Mouse (Mus musculus): ENCODE measurements around the gene Krt75.

The Krt75 gene

GRCm38 (mm10) chr15:101573796-101574345 is at the start of gene Krt75:
Gene Krt75, minus strand, starts transcription at chr15:101573904.
- no peak for DNase-seq (ENCODE audit: low spot score in 2 of 2)

- DNase-seq (ENCODE audit: low spot score in 2 of 2): no peak
Measured at GRCm38 (mm10) chr15:101599123-101599522, 25.4 kb upstream of the Krt75 start.

- DNase-seq (ENCODE audit: low spot score in 2 of 2): no peak
Measured at GRCm38 (mm10) chr15:101588216-101588615, 14.5 kb upstream of the Krt75 start.

GRCm38 (mm10) chr15:101584456-101584855 is 10.8 kb upstream of the Krt75 start:
- DNase-seq (ENCODE audit: low spot score in 2 of 2): no peak

GRCm38 (mm10) chr15:101583211-101583965 is 9.7 kb upstream of the Krt75 start:
- no peak for DNase-seq (ENCODE audit: low spot score in 2 of 2)

- no peak for DNase-seq (ENCODE audit: low spot score in 2 of 2)
Measured at GRCm38 (mm10) chr15:101581701-101582100, 8.0 kb upstream of the Krt75 start.

GRCm38 (mm10) chr15:101575506-101575905 is 1.8 kb upstream of the Krt75 start:
- DNase-seq (ENCODE audit: low spot score in 2 of 2): no peak

GRCm38 (mm10) chr15:101567780-101568179 is 5.9 kb downstream of the Krt75 start:
- DNase-seq (ENCODE audit: low spot score in 2 of 2): no peak

GRCm38 (mm10) chr15:101562850-101563249 is 10.9 kb downstream of the Krt75 start, which contains the start of gene Krt90:
Gene Krt90, minus strand, starts transcription at chr15:101562950.
- no peak for DNase-seq (ENCODE audit: low spot score in 2 of 2)

- no peak for DNase-seq (ENCODE audit: low spot score in 2 of 2)
Measured at GRCm38 (mm10) chr15:101558034-101558646, 15.6 kb downstream of the Krt75 start.

GRCm38 (mm10) chr15:101553169-101553568 is 20.5 kb downstream of the Krt75 start:
- no peak for DNase-seq (ENCODE audit: low spot score in 2 of 2)

GRCm38 (mm10) chr15:101552188-101552587 is 21.5 kb downstream of the Krt75 start:
- DNase-seq (ENCODE audit: low spot score in 2 of 2): no peak

GRCm38 (mm10) chr15:101550567-101550966 is 23.1 kb downstream of the Krt75 start, which contains the start of gene Krt82:
Gene Krt82, minus strand, starts transcription at chr15:101550667.
- DNase-seq (ENCODE audit: low spot score in 2 of 2): no peak

- no peak for DNase-seq (ENCODE audit: low spot score in 2 of 2)
Measured at GRCm38 (mm10) chr15:101544478-101544877, 29.2 kb downstream of the Krt75 start.

GRCm38 (mm10) chr15:101542543-101542942 is 31.2 kb downstream of the Krt75 start:
- DNase-seq (ENCODE audit: low spot score in 2 of 2): no peak

GRCm38 (mm10) chr15:101538580-101538900 is 35.2 kb downstream of the Krt75 start:
- DNase-seq (ENCODE audit: low spot score in 2 of 2): no peak

- DNase-seq (ENCODE audit: low spot score in 2 of 2): no peak
Measured at GRCm38 (mm10) chr15:101537864-101538579, 35.7 kb downstream of the Krt75 start.

GRCm38 (mm10) chr15:101536054-101536850 is 37.5 kb downstream of the Krt75 start:
- no peak for DNase-seq (ENCODE audit: low spot score in 2 of 2)

- no peak for DNase-seq (ENCODE audit: low spot score in 2 of 2)
Measured at GRCm38 (mm10) chr15:101532720-101533119, 41.0 kb downstream of the Krt75 start, which contains the start of gene Krt84. Gene Krt84, minus strand, starts transcription at chr15:101532820.

GRCm38 (mm10) chr15:101522556-101523232 is 51.0 kb downstream of the Krt75 start:
- DNase-seq (ENCODE audit: low spot score in 2 of 2): no peak

GRCm38 (mm10) chr15:101519792-101520191 is 53.9 kb downstream of the Krt75 start:
- peak in 1 of 2 experiments; percentile 21 for DNase-seq (ENCODE audit: low spot score in 2 of 2)
